Mouse (Mus musculus): ENCODE data around the gene Olfr322.
"Not testable (repeated sequence)": the region's sequence is repeated elsewhere in the genome, so short reads cannot be mapped to it uniquely, and the experiment has no call there.

The Olfr322 gene

GRCm38 (mm10) chr11:58658596-58658995 is at the start of gene Olfr322:
Olfr322 (plus strand) TSS chr11:58658782.
- no peak for DNase-seq (ENCODE audit: low spot score in 2 of 2)

GRCm38 (mm10) chr11:58613359-58613758 is 45.2 kb upstream of the Olfr322 start:
- DNase-seq (ENCODE audit: low spot score in 2 of 2) = no peak

- no peak for DNase-seq (ENCODE audit: low spot score in 2 of 2)
Measured at GRCm38 (mm10) chr11:58614526-58614925, 44.1 kb upstream of the Olfr322 start.

GRCm38 (mm10) chr11:58615975-58616374 is 42.6 kb upstream of the Olfr322 start, which contains the start of gene 2210407C18Rik:
2210407C18Rik (minus strand) TSS chr11:58616075.
- DNase-seq (ENCODE audit: low spot score in 2 of 2) = no peak

- DNase-seq (ENCODE audit: low spot score in 2 of 2) = no peak
Measured at GRCm38 (mm10) chr11:58618369-58618768, 40.2 kb upstream of the Olfr322 start.

GRCm38 (mm10) chr11:58618793-58619192 is 39.8 kb upstream of the Olfr322 start:
- DNase-seq (ENCODE audit: low spot score in 2 of 2) = no peak

- DNase-seq (ENCODE audit: low spot score in 2 of 2) = no peak
Measured at GRCm38 (mm10) chr11:58626146-58626545, 32.4 kb upstream of the Olfr322 start.

- no peak for DNase-seq (ENCODE audit: low spot score in 2 of 2)
Measured at GRCm38 (mm10) chr11:58630401-58630800, 28.2 kb upstream of the Olfr322 start, which contains the start of gene Olfr323. Olfr323 (minus strand) TSS chr11:58630501.

GRCm38 (mm10) chr11:58634878-58635277 is 23.7 kb upstream of the Olfr322 start:
- DNase-seq (ENCODE audit: low spot score in 2 of 2) = no peak

- peak; percentile 45 to 61 for DNase-seq (ENCODE audit: low spot score in 2 of 2)
Measured at GRCm38 (mm10) chr11:58636376-58636977, 22.1 kb upstream of the Olfr322 start.

- DNase-seq (ENCODE audit: low spot score in 2 of 2) = no peak
Measured at GRCm38 (mm10) chr11:58638176-58638701, 20.3 kb upstream of the Olfr322 start.

GRCm38 (mm10) chr11:58640272-58640867 is 18.2 kb upstream of the Olfr322 start, which contains the start of gene Trim58:
Trim58 (plus strand) TSS chr11:58640465.
- DNase-seq (ENCODE audit: low spot score in 2 of 2) = peak; percentile 62 to 72

GRCm38 (mm10) chr11:58641057-58641456 is 17.5 kb upstream of the Olfr322 start:
- peak in 1 of 2 experiments; percentile 30 for DNase-seq (ENCODE audit: low spot score in 2 of 2)

- peak; percentile 50 to 68 for DNase-seq (ENCODE audit: low spot score in 2 of 2)
Measured at GRCm38 (mm10) chr11:58641638-58642358, 16.8 kb upstream of the Olfr322 start.

- peak; percentile 61 to 72 for DNase-seq (ENCODE audit: low spot score in 2 of 2)
Measured at GRCm38 (mm10) chr11:58643350-58643749, 15.2 kb upstream of the Olfr322 start.

GRCm38 (mm10) chr11:58655151-58655550 is 3.4 kb upstream of the Olfr322 start:
- no peak for DNase-seq (ENCODE audit: low spot score in 2 of 2)

- no peak for DNase-seq (ENCODE audit: low spot score in 2 of 2)
Measured at GRCm38 (mm10) chr11:58669252-58669651, 10.7 kb downstream of the Olfr322 start.

GRCm38 (mm10) chr11:58671825-58672224 is 13.2 kb downstream of the Olfr322 start:
- no peak for DNase-seq (ENCODE audit: low spot score in 2 of 2)

GRCm38 (mm10) chr11:58680799-58681198 is 22.2 kb downstream of the Olfr322 start, which contains the start of gene Olfr320:
Olfr320 (plus strand) TSS chr11:58681099.
- no peak for DNase-seq (ENCODE audit: low spot score in 2 of 2)

- no peak for DNase-seq (ENCODE audit: low spot score in 2 of 2)
Measured at GRCm38 (mm10) chr11:58698862-58699261, 40.3 kb downstream of the Olfr322 start, which contains the start of gene Olfr319. Olfr319 (plus strand) TSS chr11:58699162.

GRCm38 (mm10) chr11:58709086-58709485 is 50.5 kb downstream of the Olfr322 start:
- DNase-seq (ENCODE audit: low spot score in 2 of 2) = no peak

- not testable (repeated sequence) for DNase-seq (ENCODE audit: low spot score in 2 of 2)
Measured at GRCm38 (mm10) chr11:58717723-58718122, 59.1 kb downstream of the Olfr322 start.
